Mouse (Mus musculus) cerebellum, postnatal 10 days (tissue): ENCODE data around the gene Ifna14.
"Not testable (repeated sequence)": the region's sequence is repeated elsewhere in the genome, so short reads cannot be mapped to it uniquely, and the experiment has no call there.

Experiments used
- DNase-seq, 2 experiments: peaks; one replicate each; pipeline ENCODE4 v3.0.0; 2021; ENCODE audit warnings: mixed read lengths in 2 of 2

Gene Ifna14

DNA sequence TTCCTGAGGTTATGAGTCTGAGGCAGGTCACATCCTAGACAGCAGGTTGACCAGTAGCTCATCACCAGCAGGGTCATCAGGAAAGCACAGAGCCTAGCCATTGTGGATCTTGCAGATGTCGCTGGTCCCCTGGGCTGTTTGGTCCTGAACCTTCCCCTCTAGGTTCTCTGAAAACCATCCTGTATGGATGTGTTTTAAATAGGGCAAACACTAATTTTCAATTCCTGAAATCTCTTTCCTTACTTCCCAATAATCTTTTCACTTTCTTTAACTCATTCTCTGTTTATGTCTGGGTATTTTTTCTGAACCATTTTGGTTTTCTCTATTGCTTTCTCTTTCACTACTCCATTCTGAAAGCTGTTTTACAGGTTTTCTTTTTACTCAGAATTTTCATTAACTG is at the start of gene Ifna14:
Gene Ifna14 (minus strand): TSS at position 101 of the 400 bp plus-strand sequence.
- no peak for DNase-seq

DNA sequence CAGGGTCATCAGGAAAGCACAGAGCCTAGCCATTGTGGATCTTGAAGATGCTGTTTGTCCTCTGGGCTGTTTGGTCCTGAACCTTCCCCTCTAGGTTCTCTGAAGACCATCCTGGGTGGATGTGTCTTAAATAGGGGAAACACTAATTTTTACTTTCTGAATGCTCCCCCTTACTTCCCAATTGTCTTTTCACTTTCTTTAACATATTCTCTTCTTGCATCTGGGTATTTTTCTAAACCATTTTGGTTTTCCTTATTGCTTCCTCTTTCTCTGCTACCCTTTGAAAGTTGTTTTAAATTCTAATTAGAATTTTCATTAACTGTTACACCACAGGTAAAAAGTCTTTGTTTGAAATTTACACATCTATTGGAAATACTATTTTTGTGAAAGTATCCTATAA is 31.7 kb upstream of the Ifna14 start, which contains the start of gene Ifna12:
Gene Ifna12 (minus strand): TSS at position 101 of the 400 bp plus-strand sequence.
- DNase-seq, result no peak

DNA sequence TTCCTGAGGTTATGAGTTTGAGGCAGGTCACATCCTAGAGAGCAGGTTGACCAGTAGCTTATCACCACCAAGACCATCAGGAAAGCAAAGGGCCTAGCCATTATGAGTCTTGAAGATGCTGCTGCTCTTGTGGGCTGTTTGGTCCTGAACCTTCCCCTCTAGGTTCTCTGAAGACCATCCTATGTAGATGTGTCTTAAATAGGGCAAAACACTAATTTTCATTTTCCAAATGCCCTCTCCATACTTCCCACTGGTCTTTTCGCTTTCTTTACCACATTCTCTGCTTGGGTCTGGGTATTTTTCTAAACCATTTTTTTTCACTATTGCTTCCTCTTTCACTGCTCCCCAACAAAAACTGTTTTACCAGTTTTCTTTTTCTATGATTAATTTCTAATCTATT is 20.7 kb upstream of the Ifna14 start, which contains the start of gene Ifna9:
Gene Ifna9 (minus strand): TSS at position 101 of the 400 bp plus-strand sequence.
- DNase-seq, result no peak

DNA sequence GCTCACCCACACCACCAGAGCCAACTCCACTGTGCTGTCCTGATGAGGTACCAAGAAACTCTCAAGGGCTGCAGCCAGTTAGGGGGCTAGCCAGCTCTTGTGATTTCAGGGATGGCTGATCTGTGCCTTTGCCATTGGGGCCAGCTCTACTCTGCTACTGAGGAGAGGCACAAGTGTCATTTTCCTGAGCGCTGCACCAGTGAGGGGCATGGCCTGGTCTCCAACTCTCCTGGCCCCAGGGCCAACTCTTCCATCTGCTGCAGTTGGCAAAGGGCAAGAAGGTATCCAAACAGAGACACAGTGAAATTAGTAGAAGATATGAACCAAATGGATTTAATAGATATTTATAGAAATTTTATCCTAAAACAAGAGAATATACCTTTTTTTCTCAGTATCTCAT is 9.8 kb downstream of the Ifna14 start:
- DNase-seq, result peak; percentile 37 to 65

DNA sequence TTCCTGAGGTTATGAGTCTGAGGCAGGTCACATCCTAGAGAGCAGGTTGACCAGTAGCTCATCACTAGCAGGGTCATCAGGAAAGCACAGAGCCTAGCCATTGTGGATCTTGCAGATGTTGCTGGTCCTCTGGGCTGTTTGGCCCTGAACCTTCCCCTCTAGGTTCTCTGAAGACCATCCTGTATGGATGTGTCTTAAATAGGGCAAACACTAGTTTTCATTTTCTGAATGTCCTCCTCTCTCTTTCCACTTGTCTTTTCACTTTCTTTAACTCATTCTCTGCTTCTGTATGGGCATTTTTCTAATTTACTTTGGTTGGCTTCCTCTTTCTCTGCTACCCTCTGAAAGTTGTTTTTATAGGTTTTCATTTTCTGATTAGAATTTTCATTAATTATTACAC is 13.5 kb downstream of the Ifna14 start, which contains the start of gene Ifna15:
Gene Ifna15 (minus strand): TSS at position 101 of the 400 bp plus-strand sequence.
- DNase-seq, result not testable (repeated sequence)

DNA sequence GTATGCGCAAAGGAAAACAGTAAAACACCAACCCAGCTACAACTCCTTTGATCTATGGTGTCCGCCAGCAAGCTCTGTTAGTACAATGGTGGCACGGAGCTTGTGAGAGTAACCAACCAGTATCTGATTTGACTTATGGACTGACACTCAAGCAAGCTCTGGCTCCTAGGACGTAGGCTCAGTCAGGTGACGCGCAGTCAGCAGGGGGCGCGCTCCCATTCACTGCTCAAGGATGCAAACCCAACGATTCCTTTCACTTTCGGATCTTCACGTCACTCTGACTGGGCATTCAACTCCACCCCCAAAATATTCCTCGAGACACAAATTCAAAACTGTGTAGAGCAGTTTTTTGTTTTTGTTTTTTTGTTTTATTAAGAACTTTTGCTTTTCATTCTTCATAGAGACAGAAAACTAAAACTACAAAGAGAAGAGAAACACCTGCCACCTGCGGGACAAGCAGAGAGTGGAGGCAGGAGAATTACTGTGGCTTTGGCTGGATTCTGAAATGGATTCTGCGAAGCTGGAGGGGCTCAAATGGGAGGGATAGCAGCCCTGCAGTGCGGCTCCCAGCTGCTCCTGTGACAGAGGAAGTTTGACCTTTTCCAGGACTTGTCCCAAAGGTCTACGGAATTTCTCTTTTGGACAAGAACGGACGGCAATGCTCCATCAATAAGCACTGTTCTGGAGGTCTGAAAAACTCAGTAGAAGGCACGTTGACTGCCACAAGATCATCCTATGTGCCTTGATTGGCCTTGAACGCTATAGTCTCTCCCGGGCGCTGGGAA is 21.2 kb downstream of the Ifna14 start:
- peak; percentile 77 to 82 for DNase-seq

DNA sequence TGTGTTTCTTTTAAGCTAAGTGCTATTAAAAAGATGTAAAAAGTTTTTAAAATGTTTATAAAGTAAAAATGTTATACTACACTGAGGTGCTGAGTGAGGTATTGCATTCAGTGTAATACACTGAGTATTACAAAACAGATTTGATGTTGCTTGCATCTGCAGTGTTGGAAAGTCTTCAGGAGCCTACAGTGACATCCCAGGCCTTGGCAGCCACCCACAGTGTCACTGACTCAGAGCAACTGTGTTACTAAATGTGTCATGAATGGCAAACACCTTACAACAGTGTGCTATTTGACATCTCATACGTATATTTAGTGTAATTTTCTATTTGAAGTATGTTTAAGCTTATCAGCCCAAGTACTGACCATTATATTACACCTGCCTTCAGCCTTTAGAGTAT is 23.6 kb downstream of the Ifna14 start:
- DNase-seq, result peak; percentile 70 to 83

DNA sequence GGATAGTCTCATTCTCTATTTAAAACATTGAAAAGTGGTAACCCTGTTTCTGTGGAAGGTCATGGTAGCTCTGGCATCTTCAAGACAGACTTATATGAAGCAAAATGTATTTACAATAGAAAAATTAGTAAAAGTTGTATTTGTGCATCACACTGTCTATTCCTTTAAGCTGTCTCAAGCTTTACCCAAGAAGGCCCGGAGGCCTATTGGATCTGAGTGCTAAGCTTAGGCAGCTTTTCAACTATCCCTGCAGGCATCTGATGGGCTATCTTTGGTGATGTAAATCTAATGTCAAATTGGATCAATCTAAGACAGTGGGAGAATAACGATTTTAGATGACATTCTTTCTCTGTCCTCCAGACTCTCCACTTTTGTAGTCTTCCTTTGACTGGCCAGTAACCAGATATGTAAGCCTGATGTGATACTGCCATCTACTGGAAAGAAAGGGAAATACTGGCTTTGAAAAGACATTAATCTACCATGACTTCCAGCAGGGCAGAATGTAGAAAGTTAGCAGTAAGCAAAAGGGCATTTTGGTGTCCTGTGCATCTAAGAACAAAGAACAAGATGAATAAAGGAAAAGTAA is 27.9 kb downstream of the Ifna14 start:
- peak; percentile 37 to 83 for DNase-seq

DNA sequence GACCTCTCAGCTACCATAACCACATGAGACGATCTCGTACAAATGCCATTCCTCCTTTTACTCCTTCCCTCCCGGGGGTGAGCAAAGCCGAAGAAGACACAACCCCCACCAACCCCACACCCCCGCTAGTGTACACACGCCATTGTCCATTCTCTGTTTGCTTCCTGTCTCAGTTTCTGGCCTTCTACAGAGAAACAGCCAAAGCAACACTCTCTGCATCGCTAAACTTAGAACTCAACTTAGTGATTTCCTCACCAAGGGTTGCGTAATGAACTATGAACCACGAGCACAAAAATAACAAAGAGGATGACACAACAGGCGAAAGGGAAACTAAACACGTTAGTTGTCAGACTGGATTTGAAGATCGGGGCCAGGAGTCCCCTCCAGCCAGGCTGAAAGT is 34.3 kb downstream of the Ifna14 start:
- no peak for DNase-seq

DNA sequence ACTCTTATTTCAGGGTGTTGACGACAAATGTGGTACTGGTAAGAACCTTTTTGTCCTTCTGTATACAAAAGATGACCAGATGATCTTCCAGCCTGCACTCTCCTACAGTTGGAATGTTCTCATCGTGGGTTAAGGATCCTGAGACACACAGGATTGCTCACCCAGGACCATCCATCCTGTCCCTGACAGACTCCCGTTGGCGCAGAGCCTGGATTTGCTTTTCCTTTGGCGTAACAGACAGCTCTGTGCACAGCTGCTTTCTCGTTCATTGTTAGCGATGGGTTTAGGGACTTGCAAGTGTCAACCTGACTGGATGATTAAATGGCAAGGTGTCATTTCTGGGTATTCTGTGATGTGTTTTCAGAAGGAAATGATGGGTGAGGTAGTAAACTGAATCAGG is 35.0 kb downstream of the Ifna14 start:
- DNase-seq, result peak; percentile 28 to 39

DNA sequence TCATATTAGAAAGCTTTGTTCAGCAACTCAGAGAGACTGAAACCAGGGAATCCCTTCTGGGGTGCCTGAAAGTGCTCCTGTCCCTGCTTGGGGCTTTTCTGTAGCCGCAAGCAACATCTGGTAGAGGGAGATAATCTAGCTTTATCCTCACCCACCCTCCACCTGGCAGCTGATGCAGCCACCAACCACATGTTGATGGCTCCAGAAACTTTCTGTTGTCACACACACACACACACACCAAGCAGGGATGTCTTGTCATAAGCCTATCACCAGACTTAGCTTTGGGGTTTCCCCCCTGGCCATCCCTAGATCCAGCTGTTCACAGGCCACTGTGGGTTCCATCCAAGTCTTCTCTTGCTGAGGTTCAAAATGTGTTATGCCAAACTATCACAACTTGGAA is 35.9 kb downstream of the Ifna14 start:
- no peak for DNase-seq

DNA sequence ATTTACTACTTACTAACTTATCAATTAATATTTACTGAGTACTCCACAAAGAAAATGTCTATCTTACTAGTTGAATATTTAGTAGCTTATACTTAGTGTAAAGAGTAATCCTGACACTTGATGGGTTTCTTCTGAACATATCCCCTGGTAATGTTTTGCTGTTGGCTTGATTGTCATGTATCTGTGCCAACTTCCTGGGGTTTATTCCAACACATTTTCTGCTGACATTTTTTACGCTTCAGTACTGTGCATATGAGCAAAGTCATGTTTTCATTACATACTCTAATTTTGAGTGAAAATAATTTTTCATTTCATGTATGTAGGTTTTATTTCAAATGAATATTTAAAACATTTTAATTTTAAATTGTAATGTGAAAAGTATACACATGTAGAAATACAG is 36.7 kb downstream of the Ifna14 start:
- DNase-seq, result peak; percentile 73 to 77

DNA sequence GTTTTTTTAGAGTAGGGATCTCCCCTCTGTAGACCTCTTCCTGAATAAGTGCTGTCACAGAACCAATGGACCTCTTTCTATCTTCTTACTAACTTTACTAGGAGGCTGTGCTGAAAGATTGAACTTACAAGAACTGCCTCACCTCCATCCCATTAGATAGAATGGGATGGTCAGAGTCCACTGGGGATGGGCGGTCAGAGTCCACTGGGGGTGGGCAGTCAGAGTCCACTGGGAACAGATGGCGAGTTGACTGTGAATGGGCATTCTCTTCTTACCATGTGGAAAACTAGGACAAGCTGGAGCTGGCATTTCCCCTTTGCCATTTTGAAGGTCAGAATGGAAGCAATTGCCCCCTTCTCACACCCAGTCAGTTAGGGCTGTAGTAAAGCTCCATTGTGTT is 38.1 kb downstream of the Ifna14 start:
- DNase-seq, result no peak

DNA sequence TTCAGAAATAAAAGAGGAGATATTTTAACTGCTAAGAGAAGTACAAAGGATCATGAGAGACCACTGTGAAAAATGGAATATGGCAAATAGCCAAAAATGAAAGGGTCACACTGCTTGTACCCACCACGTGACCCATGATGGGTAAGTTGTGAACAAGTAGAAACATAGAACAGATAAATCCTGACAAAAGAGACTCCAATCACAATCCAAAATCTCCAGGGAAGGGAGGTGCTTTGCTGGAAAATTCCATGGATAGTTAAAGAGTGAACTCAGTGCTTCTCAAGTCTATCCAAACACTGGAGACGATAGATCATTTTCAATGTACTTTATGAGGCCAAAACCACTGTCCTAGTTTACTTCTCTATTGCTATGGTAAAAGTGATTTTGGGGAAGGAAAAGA is 40.7 kb downstream of the Ifna14 start:
- no peak for DNase-seq

DNA sequence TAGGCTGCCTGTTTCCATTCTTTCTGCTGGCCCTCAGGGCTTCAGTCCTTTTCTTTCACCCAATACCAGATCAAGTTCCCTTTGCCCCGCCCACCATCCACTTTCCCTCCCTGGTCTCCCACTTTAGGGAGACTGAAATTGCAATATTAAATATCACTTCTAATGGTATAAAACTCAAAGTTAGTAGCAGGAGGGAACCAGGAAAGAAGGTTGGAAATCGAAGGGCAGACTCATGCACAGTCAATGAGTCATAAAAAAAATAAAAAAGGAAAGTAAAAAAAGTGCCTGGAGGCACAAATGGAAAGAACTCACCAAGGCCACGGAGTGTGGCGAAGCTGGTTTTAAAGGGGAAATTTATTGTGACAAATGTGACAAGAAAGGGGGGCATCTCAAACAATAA is 41.3 kb downstream of the Ifna14 start:
- DNase-seq, result no peak

DNA sequence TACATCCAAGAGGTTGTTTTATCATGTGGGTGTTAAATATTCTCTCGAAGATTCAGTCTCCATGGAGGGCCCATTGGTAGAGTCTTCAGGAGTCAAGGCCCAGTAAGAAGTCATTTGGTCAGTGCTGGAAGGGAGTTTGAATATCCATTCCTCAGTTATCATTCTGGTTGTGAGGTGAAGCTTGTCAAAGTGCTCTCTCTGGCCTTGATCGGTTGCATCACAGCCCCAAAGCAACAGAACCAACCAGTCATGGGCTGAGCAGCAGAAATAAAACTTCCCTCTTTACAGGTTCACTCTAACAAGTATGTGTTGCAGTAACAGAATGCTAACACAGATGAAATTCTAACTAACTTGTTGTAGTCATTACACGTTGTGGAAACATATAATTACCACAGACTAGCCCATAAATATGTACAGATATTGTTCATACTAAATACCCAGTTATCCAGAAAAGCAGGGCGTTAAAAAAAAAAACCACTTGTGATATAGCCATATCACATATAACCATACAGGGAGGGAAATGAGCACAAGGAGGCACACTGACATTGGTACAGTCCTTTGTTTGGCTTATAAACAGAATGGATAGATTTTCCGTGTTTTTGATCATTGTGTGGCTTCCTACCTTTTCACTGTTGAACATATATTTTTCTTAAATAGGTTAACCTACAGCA is 45.1 kb downstream of the Ifna14 start:
- DNase-seq, result no peak

DNA sequence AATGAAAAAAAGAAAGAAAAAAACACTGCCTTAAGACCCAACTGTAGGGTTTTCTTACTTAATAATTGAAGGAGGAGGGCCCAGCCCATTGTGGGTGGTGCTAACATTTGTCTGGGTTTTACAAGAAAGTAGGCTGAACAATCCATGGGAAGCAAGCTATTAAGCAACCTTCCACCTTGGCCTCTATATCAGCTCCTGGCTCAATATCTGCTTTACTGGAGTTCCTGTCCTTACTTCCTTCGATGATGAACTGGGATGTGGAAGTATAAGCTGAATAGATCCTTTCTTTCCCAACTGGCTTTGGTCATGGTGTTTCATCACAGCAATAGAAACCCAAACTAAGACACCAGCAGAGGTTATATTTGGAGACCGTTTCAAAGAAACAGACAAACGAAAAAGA is 46.2 kb downstream of the Ifna14 start:
- DNase-seq, result no peak

DNA sequence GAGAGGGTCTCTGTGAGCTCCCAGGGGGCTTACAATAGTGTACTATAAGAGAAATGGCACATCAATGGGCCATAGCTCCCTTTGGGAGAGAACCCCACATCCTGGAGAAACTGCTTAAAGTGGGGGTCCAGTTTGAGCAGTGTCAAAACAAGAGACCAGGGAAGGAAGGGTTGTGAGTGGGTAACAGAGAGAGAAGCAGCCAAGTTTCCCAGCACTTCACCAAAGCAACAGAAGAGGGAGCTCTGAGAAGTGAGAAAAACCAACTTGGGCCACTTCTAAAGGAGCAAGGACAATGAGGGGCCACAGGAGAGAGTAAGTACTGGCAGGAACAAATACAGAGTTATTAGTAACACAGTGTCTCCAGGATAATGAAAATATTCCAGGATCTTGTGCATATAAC is 48.4 kb downstream of the Ifna14 start:
- peak; percentile 57 to 59 for DNase-seq

DNA sequence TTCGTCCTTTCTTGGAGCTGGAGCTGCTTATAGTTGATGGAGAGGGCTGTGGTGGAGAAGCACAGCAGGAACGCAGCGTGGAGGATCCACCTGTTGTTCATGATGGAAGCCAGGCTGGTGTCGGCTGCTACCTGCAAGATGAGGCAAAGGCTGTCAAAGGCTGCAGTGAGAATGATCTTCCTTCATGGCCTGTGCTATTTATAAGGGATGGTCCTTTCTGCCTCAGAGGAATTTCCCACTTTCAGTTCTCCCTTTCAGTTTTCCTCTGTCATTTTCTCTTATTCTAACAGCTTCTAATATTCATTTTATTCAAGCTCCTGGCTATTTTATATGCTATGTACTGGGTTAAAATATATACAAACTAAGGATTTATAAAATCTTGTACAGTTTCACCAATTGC is 48.9 kb downstream of the Ifna14 start, which contains the start of gene Ifnb1:
Gene Ifnb1 (minus strand): TSS at position 101 of the 400 bp plus-strand sequence.
- DNase-seq, result no peak
